Mouse (Mus musculus) bone marrow, adult 2 months (tissue): ENCODE data around the gene Angptl6.

Experiments
- CTCF ChIP-seq: fragments of 200-500 bp; IDR thresholded peaks from 2 replicates; pipeline ENCODE4 v1.5.1; 2011; ENCODE audit warnings: low read length, control low read depth; ENCODE audit not compliant: control insufficient read depth, insufficient read depth
- POLR2A ChIP-seq: fragments of 200-500 bp; IDR thresholded peaks from 2 replicates; pipeline ENCODE4 v1.6.1; 2011; ENCODE audit warnings: low read depth, mild to moderate bottlenecking, control low read depth, low read length, borderline replicate concordance; ENCODE audit not compliant: control insufficient read depth

DNA sequence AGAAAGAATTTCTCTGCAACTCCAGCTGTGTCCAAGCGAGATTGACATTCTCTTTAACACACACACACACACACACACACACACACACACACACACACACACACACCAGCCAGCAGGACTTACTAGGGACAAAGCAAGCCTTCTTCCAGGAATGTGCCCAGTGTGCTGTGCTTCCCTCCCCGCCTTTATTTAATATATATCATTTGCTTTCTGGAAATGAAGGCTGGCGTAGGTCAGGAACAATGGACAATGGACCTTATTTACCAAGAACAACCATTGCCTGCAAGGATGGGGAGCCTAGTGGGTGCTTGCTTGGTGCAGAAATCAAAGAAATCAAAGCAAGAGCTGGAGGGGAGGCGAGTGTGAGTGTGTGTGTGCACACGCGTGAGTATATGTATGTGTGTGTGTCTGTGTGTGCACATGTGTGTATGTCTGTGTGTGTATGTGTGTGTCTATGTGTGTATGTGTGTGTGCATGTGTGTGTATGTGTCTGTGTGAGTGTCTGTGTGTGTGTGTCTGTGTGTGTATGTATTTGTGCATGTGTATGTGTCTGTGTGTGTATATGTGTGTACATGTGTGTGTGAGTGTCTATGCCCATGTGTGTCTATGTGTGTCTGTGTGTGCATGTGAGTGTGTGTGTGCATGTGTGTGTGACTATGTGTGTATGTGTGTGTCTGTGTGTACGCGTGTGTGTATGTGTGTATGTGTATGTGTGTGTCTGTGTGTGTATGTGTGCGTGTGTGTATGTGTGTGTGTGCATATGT lies 42.2 kb downstream of the Angptl6 start:
- no peak for TF ChIP-seq POLR2A
- no peak for TF ChIP-seq CTCF
